Mouse (Mus musculus) A20 (cell line): Measurements from ENCODE around the gene D430019H16Rik.

Experiments used
- DNase-seq: peaks from one replicate; pipeline ENCODE4 v3.0.0-alpha.2; 2011; ENCODE audit warnings: low read depth, low spot score

D430019H16Rik gene

DNA sequence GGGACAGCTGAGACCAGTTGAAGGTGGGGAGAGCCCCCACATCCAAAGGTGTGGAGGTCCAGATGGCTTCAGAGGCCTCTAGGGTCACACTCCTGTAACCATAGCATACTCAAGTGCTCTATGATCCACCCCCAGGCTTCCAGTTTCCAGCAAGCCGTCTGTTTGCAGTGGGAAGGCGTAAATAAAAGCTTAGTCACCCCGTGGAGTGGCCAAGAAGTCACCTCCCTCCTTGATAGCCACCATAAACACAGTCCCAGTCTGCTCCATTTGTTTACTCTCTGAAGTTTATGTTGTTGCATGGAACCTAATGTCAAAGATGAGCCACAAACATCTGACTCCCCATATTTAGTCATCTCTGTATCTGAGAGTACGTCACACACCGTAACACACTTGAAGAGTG, 83.5 kb downstream of the D430019H16Rik start:
- no peak for DNase-seq

- no peak for DNase-seq
These were observed 86.0 kb downstream of the D430019H16Rik start for GRCm38 (mm10) chr12:105539649-105540048.

DNA sequence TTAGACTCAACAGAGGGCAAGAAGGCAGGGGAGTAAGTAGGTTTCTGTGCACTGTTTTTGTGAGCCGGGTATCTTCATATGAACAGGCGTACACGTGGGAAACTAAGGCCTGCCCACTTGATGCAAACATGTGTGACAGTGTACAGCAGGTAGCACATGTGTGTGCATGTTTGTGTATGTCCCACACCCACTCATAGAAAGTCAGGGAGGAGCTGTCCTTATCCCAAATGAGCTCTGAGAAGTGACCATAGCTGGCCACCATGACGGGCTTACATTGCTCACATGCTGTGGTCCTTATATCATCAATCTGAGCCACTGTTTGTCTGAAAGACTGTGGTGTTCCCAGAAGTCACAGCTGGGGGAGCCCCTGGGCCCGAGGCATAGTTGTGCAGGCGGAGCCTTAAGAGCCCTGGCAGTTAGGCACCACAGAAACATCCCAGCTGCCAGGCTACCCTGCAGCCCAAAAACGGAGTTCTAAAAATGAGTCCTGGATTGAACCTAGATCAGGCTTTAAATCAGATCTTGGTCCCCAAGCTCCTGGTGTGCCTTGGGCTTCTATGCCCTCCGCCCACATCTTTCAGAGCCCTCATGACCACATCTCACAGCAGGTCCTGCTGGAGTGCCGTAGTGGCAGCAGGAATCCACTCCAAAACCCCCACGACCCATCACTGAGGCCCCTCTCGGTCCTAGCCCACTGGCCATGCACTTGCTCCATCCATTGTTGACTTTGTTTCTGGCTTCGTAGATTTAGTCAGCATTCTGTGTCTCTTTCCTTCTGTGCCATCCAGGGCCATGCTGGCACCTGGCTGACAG, 88.1 kb downstream of the D430019H16Rik start:
- no peak for DNase-seq

GRCm38 (mm10) chr12:105542513-105542912, 88.9 kb downstream of the D430019H16Rik start:
- no peak for DNase-seq
